Mouse (Mus musculus) kidney, adult 8-10 months (tissue): ENCODE measurements around the gene Wfdc9.

ENCODE experiments used
- DNase-seq, 2 experiments: peaks; one replicate each; pipeline ENCODE4 v3.0.0; 2022

Wfdc9 gene

DNA sequence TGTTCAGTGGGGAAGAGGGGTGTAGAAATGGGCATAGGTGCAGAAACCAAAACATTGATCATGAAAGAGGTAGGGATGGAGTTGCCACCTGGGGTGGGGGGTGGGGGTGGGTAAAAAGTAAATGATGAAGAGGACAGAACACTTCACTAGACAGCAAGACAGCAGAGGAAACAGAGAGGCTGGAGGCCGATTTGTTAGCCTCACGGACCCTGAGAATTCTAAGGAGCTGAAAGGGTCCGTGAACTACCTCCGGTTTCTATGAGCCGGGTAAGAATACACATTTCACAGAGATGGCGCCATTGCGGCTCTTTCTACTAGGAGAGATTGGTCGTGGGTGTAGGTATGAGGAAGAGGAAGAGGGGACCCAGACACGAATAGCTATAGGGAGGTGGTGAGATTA is at the start of gene Wfdc9:
Wfdc9 (minus strand) TSS at position 101 of the 400 bp plus-strand sequence.
- DNase-seq: no peak

DNA sequence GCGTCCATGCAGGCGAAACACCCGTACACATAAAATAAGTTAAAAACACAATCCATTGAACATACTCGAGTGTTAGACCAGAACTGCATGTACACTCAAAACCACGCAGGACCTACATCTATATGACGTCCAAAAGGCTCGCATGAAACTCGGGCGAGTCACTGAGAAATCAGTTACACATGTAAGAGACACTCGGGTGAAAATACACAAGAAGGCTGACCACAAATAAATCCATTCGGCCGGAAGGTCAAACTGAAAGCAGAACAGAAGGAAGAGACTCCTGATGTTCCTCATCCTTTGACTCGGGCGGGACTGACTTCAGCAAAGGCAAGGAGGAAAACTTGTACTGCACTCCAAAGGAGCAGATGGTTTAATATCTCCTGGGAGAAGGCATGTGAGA is 49.6 kb upstream of the Wfdc9 start:
- no peak for DNase-seq

DNA sequence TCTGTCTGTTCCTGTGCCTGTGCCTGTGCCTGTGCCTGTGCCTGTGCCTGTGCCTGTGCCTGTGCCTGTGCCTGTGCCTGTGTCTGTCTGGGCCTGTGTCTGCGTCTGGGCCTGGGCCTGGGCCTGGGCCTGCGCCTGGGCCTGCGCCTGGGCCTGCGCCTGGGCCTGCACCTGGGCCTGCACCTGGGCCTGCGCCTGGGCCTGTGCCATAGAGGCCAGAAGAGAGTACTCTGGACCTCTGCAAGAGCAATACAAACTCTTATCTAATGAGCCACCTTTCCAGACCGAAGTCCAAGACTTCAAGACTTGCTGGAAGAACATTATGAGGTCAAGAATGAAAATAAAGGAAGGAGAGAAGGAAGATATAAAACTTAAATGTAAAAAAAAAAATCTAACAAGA is 48.9 kb upstream of the Wfdc9 start:
- no peak for DNase-seq

DNA sequence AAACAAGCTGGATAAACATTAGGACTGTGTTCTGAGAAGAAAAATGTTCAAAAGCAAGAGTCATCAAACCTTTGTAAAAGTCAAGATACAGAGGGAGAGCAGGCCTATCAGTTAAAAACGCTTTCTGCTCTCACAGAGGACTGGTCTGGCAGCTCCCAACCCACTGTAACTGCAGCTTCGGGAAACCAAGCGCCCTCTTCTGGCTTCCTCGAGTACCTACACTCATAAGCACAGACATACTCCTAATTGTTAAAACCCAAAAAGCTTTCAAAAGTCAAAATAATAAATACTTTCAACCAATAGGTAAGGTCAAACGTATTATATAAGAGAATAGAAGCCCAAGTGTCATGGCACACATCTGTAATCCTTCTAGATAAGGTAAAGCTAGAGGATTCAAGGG is 47.9 kb upstream of the Wfdc9 start:
- DNase-seq: no peak

DNA sequence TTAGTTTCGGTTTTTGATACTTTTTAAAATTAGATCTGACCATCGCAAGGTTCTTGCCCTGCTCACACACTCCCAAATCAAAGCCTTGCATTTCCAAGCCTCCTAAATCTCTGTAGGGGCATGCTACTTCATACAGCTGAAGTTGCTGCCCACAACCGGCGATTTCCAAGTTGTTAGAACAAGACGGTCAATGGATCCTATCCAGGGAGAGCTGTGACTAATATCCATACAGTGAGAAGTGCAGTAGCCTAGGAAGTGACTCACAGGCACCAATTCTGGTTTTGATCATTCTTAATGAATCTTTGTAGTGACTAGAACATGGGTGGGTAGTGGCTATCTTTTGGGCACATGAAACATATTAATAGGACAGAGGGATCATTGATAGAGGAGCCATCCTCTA is 45.4 kb upstream of the Wfdc9 start:
- DNase-seq: no peak

DNA sequence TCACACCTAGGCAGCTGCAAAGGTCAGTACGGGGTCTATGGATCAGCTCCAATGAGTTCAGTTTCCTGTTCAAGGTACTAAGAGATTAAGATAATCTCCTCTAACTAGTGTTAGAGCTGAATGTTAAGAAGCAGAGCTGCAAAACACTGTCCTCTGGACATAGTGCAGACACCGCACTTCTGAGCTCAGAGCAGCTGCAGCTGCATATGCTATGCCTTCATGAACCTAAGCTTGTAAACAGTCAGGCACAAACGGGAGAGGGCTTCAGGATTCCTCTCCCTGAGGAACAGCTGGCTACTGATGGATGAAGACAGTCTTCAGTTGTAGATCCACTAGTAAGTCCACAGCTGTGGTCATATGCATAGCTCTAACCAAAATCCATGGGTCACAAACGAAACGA is 44.6 kb upstream of the Wfdc9 start:
- no peak for DNase-seq

DNA sequence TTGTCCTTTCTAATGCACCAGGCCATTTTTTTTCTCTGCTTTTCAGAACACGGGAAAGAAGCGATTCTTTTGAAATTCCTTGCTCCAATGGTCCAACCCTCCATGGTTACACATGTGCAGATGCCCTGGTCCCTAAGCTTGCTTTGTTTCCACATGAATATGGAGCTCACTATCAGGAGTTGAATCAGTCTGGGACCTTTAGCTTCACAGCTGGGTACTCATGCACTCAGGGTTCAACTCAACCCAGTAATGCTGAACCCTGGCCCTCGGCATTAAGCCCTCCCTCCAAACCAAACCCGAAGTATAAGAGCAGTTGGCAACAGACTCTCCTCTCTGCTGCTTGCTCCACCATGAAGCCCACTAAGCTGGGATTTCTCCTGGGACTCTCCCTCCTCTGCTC is 41.8 kb upstream of the Wfdc9 start, which contains the start of gene Spint4:
Spint4 (plus strand) TSS at position 301 of the 400 bp plus-strand sequence.
- no peak for DNase-seq

DNA sequence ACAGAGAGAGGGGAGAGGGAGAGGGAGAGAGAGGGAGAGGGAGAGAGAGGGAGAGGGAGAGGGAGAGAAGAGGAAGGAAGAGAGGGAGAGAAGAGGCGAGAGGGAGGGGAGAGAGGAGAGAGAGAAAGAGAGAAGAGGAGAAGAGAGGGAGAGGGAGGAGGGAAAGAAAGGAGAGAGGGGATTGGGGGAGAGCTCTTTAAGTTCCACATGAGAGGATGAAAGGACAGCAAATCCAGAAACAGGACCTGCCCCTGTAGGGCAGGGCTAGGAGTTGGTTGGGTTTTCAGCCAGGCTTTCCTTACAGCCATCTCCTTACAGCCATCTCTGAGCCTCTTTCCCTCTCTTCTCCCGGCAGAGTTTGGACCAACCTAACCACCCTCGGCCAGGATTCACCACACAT is 28.4 kb upstream of the Wfdc9 start, which contains the start of gene Wfdc13:
Wfdc13 (plus strand) TSS at position 301 of the 400 bp plus-strand sequence.
- DNase-seq: no peak

DNA sequence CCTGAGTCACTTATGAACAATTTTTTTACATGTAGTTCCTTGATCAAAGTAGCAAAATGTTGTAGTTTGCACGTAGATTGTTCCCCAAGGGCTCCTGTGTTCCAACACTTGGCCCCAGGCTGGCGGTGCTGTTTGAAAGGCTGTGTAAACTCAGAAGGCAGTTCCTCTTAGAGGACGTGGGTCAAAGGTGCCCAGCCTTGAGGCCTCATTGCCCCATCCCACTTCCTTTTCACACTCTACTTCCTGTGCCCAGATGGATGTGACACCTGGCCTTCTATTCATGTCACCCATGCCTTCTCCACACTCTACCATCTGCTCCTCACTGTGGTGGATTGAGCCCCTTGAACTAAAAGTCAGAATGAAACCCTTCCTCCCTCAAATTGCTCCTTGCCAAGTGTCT is 23.5 kb upstream of the Wfdc9 start:
- DNase-seq: no peak

DNA sequence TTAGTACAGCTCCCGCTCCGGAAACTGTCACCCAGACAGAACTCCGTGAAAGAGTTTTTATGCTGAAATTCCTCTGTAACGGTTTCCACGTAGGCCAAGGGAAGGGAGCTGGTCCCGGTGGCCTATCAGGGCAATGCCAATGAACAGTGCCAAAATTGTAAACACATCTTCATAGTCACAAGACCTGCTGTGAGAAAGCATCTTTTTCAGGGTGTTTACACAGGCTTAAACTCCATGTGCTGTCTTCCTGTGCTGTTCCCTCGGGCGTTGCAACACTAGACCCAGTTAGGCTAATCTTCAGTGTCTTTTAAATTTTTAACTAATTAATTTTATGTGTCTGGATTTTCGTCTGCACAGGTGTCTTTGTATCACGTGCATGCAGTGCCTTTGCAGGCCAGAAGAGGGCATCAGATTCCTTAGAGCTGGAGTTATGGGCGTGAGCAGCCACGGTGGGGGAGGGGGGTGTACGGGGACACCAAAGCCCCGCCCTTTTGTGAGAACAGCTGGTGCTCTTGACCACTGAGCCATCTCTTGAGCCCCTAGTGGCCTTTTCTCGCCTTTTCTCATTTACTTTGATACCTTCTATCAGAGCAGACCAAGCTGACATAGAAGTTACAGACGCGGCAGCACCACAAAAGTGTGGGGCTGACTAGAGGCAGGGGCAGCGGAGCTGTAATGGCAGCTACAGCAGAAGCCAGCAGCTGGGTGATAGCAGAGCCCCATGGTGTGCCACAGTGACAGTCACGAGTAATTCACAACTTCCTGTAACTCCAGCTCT is 22.7 kb upstream of the Wfdc9 start:
- peak; percentile 70 to 86 for DNase-seq

DNA sequence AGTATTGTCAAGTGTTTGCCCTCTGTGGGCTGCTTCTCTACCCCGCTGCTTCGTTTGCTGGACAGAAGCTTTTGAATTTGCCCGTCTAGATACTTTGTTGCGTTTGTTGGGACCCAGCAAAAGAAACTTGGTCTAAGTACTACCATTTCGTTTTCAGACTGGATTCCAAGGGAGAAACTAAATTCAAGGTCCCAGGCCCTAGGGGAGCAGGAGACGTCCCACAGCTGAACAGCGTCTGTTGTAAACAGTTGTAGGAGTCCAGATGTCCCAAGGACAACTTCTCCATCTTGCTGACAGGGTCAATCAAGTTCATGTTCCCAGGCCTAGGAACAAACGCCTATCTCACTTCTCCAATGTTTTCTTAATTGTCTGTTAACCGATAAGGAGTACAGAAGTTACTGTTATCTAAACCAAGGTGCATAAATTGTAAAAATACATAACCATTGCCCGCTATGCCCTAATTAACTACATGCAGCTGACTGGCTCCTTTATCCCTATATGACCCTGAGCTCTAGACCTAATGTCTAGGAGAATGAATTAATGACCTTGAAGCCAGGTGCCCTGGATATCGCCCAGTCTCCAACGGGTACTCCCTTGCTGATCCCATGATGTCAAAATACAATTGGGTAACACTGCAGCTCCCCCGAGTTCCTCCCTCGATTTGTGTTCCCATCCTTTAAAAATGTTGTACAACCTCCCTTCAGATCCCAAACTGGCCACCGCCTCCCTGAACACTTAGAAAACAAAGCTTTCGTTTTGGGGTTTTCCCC is 20.7 kb upstream of the Wfdc9 start:
- no peak for DNase-seq

DNA sequence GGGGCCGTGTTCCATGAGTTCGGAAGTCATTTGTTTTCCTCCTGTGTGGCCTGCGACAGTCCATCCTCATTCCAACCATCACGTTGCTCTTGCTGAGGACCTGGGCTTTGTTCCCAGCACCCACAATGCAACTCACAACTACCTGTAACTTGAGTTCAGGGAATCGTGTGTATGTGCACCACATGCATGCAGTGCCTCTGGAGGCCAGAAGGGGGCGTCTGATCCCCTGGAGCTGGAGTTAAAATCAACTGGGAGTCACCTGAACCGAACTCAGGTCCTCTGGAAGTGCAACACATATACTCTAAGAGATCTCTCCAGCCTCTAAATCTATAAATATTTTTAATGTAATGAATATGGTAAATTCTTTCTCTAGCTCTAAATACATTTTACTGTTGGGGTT is 19.7 kb upstream of the Wfdc9 start:
- DNase-seq: no peak

DNA sequence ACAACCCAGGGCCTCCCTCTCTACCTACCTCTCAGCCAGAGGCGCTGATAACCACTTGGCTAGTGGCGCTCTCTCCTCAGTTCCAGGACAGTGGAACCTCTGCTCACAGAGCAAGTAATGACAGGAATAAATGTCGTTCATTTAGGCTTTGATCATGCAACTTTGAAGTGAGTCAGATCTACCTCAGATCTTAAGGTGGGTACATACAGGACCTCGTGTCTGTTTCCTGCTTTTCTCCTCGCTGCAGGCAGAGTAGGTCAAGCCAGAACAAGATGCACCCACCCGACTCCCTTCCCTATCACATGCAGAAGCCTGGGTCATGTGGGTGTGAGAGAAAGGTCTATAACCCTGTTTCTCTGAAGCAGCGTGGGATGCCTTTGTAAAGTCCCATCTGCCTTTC is 17.6 kb upstream of the Wfdc9 start, which contains the start of gene Wfdc11:
Wfdc11 (minus strand) TSS at position 101 of the 400 bp plus-strand sequence.
- no peak for DNase-seq

DNA sequence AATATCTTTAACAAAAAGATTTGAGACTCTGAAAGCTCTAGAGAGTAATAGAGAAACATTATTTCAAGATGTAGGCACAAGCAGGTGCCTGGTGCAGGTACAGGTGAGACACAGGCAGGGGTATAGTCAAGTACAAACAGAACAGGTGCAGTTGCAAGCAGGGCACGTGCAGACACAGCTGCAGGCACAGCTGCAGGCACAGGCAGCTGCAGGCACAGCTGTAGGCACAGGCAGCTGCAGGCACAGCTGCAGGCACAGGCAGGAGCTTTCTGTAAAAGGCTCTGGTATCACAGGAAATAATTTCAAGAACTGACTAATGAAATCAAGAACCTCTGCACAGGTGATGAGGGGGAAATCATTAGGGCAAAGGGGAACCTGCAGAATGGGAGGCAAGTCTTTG is 14.6 kb upstream of the Wfdc9 start:
- no peak for DNase-seq

DNA sequence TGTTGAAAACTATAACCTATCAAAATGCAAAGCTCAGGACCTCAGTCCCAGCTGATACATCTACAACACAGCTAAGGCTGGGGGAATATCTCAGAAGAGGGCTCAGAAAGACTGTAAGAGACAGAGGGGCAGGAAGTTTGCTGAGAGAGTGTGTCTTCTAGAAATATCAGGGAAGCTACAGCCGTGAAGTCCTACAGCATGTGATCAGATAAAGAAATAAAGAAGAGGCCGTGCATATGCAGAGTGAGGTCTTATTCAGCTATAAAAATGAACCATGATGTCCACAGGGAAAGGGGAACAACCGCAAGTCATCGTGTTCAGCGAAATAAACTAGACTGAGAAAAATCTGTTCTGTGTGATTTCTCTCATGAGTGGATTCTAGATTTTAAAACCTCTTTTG is 13.9 kb upstream of the Wfdc9 start:
- DNase-seq: no peak

DNA sequence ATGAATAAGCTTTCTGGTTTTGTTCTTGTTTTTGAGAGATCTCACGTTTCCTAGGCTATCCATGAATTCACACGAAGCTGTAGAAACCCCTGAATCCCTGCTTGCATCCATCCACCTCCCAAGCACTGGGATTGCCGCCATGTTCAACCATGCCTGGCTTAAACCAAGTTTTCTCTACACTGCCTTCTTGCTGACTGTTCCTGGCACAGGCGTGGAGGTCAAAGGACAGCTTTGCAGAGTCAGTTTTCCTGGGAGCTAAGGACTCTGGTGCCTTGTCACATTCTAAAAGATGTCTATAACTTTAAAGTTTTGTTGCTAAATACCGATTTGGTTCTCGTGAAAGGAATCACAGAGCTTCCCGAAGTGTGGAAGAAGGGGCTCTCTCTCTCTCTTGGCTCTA is 8.5 kb upstream of the Wfdc9 start:
- peak; percentile 30 to 59 for DNase-seq

DNA sequence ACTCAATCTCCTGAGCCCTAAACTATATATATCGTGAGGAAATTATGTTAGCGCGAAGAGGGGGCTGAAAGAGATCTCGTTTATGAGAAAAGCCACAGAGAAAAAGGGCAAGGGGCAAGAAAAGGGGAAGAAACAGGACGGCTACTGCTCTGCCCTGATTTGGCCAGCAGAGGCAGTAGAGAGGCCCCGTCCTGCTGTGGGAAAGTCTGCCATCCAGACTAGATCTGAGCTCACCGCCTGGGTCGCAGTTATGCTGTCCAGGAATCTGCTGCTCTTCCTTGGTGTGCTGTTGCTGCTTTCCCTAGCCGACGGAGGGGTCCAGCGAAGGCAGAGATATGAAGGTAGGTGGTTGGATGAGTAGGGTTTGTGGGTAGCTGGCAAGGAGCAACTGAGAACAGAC is 525 bp downstream of the Wfdc9 start, which contains the start of gene Wfdc10:
Wfdc10 (plus strand) TSS at position 189 of the 400 bp plus-strand sequence.
- DNase-seq: peak; percentile 18 to 52

DNA sequence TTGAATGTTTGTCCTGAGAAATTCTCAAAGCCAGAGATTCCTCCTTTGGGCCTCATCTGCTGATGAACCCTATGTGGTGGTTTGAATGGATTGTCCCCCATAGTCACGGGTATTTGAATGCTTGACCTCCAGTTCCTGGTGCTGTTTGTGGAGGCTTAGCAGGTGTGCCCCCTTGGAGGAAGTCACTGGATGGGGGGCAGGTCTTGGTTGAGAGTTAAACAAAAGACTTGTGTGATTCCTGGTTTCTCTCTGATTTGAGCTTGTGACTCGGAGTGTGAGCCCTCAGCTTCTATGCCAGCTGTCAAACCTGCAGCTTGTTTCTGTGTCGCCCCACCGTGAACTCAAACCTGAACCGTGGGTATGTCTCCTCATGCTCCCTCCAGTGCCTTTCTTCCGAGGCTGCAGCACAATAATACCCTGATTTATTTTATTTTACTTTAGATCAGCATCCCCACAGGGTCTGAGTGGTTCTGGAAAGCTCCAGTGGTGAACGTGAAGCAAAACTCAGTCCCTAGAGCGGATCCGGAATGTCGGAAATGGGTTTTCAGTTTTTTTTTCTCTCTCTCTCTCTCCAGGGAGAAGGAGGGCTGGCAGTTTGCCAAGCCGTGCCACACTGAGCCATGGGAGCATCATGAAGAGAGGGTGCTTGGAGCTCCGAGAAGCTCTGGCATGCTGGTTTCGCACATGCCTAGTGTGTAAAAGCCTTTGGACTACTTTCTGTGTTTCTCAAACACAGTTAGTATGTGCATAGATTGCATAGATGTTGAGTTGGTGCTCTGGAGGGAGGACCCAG is 14.3 kb downstream of the Wfdc9 start:
- DNase-seq: no peak

DNA sequence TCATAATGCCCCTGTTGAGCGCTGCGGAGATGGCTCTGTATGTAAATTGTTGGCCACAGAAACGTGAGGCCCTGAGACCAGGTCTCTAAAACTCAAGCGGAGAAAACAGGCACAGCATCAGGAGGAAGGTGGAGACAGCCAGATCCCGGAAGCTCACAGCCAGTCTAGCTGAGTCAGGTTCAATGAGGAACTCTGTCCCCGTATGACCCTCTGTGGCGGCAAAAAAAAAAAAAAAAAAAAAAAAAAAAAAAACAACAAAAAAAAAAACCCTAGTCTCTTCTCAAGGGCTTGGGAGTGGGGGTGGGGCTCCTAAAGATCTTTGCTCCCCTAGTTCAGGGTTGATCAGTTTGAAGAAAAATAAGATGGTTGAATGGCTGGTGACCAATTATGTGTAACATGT is 15.3 kb downstream of the Wfdc9 start:
- DNase-seq: peak; percentile 26 to 43

DNA sequence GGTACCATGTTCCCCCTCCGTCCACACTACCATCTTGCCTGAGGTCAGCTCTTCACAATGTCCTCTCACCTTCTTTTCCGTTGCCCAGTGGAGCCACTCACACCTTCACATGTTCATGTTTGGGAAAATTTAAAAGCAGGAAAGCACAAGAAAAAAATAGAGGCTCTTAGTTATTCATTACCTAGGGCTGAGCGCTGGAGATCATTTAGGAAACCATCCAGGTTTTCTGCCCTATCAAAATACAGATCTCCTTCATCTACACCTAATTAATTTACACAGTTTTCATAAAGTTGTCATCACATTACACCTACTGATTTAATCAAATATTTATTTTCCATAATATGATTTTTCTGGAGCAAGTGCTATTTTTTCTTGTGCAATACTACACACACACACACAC is 17.7 kb downstream of the Wfdc9 start, which contains the start of gene Wfdc16:
Wfdc16 (minus strand) TSS at position 101 of the 400 bp plus-strand sequence.
- DNase-seq: peak in 1 of 2 experiments; percentile 14

DNA sequence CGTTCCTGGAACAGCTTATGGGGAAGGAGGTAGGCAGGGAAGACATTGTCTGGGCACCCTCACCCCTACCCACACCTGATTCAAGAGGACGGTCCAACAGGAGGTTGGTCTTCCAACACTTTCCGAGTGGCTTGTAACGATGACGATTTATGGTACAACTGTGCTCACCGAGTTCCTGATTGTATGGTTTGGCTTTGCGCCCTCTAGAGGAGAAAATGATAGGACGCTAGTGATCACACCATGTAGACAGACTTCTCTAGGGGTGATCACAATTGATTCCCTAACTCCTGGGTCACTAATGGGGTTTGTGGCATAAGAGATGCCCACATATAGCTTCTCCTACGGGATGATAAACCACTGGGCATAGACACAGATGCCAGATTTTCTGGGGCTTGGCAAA is 21.1 kb downstream of the Wfdc9 start:
- DNase-seq: no peak

DNA sequence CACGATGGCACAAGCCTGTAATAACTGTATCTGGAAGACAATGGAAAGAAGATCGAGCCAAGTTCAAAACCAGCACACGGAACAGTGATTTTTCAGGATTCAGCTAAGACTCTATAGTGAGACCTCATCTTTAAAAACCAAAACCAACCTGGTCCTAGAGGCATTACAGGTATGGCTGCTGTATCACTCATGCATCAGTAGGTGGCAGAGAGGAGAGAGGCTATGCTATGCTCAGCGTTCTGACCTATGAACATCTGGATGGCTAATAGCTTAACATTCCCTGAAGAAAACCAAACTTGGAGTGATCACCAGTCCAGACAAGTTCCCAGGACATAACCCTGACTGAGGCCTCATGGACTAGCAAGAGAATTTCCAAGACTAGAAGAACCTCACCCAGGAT is 34.6 kb downstream of the Wfdc9 start:
- DNase-seq: no peak

DNA sequence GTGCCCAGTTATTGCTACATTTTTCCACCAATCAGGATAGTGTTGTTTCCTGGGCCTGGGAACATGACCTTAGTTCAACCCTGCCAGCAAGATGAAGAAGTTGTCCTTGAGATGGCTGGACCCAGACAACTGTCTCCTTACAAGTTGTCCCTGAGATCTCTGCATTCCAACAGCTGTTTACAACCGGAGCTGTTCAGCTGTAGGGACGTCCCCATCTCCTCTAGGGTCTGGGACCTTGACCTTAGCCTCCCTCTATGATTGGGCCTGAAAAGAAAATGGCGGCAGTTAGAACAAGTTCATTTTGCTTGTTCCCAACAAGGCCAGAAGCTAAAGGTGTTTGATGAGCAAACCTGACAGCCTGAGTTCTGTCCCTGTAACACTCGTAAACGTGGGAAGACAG is 37.3 kb downstream of the Wfdc9 start:
- DNase-seq: no peak
